Mouse (Mus musculus) G1E (cell line): ENCODE data around the gene Aurkb. TPM values are rescaled to one million over a fixed set of nuclear protein-coding genes. Genes with fewer than 3 reads are reported as not detected.

Experiments used
- ATAC-seq: 2 replicates; pipeline ENCODE4 v1.8.0; 2016; ENCODE audit warnings: mild to moderate bottlenecking; ENCODE audit not compliant: insufficient number of reproducible peaks, poor library complexity, low FRiP score, severe bottlenecking; ENCODE audit errors: extremely low read depth
- DNase-seq: peaks from one replicate; pipeline ENCODE4 v3.0.0; 2012; ENCODE audit warnings: low spot score
- H3K27me3 ChIP-seq: 2 replicates; pipeline ENCODE4 v1.6.1; 2012; ENCODE audit warnings: mild to moderate bottlenecking, low read length, inconsistent platforms; ENCODE audit not compliant: insufficient read depth
- H3K36me3 ChIP-seq: replicated peaks from 2 replicates; pipeline ENCODE3; 2012; ENCODE audit warnings: mild to moderate bottlenecking, inconsistent platforms
- H3K4me1 ChIP-seq: 2 replicates; pipeline ENCODE4 v1.6.1; 2012; ENCODE audit warnings: low read depth, low read length, inconsistent platforms, mixed read lengths; ENCODE audit not compliant: insufficient read depth
- H3K4me3 ChIP-seq: 2 replicates; pipeline ENCODE4 v1.5.1; 2012; ENCODE audit warnings: low read depth, mild to moderate bottlenecking, inconsistent platforms, low read length, moderate library complexity, mixed read lengths
- H3K9me3 ChIP-seq: replicated peaks from 2 replicates; pipeline ENCODE4 v1.6.1; 2012; ENCODE audit warnings: inconsistent platforms
- CTCF ChIP-seq: IDR thresholded peaks from 2 replicates; pipeline ENCODE4 v1.5.1; 2012; ENCODE audit warnings: low read depth, low read length, inconsistent platforms, mixed read lengths
- GATA1 ChIP-seq: IDR thresholded peaks from 2 replicates; pipeline ENCODE4 v1.6.1; 2012; ENCODE audit warnings: borderline replicate concordance, low read length, inconsistent platforms, mixed read lengths
- GATA2 ChIP-seq: IDR thresholded peaks from 2 replicates; pipeline ENCODE4 v1.6.1; 2012; ENCODE audit warnings: low read depth, low read length, inconsistent platforms, borderline replicate concordance
- POLR2AphosphoS5 ChIP-seq: IDR thresholded peaks from 2 replicates; pipeline ENCODE4 v1.6.1; 2012; ENCODE audit warnings: low read depth, low read length, inconsistent platforms; ENCODE audit not compliant: insufficient replicate concordance
- TAL1 ChIP-seq: conservative IDR thresholded peaks from 2 replicates; pipeline ENCODE4 v1.6.1; 2012; ENCODE audit warnings: low read depth, low read length, inconsistent platforms, mixed read lengths
- polyA plus RNA-seq: library from polyadenylated mRNA; stranded (reverse); fragments of >175 nt; gene quantifications from 2 replicates; pipeline ENCODE4 v1.2.3, GENCODE M21; 2012
- total RNA-seq, 2 experiments: library from RNA; stranded (forward) in 1 of 2; stranded (reverse) in 1 of 2; fragments of 200-1000 nt in 1 of 2; fragments of >200 nt in 1 of 2; fragmentation: Nextera tagmentation in 1 of 2; gene quantifications; 2 replicates each; pipeline ENCODE4 v1.2.3; 2014 to 2017

Aurkb gene
- total and polyA plus RNA-seq, 3 experiments, result 117 to 296 (median 241) TPM

GRCm38 (mm10) chr11:69015644-69016441 lies 29.6 kb upstream of the Aurkb start, which contains the start of gene Ctc1:
Ctc1 (plus strand) TSS chr11:69015911.
- ATAC-seq, result peak; percentile 89
- DNase-seq, result peak; percentile 79
- H3K4me1 ChIP-seq, result peaks cover 44% of the 10 kb centered on the region
- H3K27me3 ChIP-seq, result no peaks in the 10 kb centered on the region
- H3K4me3 ChIP-seq, result peak within 1 kb of the TSS; percentile 71
- peaks cover 13% of the 10 kb centered on the region for H3K36me3 ChIP-seq
- TF ChIP-seq CTCF, result 0 out of 2 replicates have a peak, but pooled peaks have one; percentile 22
- no peak for TF ChIP-seq POLR2AphosphoS5
- no peaks in the 10 kb centered on the region for H3K9me3 ChIP-seq

DNA sequence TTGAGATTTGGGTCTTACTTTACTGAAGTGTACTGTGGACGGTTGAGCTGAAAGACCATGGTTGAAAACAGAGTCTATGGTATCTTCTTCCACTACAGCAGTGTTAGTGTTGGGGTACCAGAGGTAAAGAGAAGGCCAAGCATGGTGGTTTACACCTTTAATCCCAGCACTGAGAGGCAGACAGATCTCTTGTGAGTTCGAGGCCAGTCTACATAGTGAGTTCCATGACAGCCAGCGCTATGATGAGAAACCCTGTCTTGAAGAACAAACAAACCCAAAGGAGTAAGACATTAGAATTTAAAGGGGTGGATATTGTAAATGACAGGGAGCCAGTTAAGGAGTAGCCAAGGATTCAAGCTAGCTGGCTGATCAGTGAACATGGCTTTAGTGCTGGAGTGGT lies 28.7 kb upstream of the Aurkb start:
- DNase-seq, result no peak
- no peak for TF ChIP-seq CTCF
- TF ChIP-seq POLR2AphosphoS5, result no peak
- no peak for TF ChIP-seq GATA1
- no peak for TF ChIP-seq TAL1
- no peak for TF ChIP-seq GATA2
- Histone ChIP-seq H3K4me1 (peaks cover 39% of the 10 kb centered on the region), H3K9me3 (no peaks in the 10 kb centered on the region), H3K4me3 (peak overlapping the region; percentile 71), H3K36me3 (peaks cover 22% of the 10 kb centered on the region), H3K27me3 (no peaks in the 10 kb centered on the region)
- no peak for ATAC-seq

DNA sequence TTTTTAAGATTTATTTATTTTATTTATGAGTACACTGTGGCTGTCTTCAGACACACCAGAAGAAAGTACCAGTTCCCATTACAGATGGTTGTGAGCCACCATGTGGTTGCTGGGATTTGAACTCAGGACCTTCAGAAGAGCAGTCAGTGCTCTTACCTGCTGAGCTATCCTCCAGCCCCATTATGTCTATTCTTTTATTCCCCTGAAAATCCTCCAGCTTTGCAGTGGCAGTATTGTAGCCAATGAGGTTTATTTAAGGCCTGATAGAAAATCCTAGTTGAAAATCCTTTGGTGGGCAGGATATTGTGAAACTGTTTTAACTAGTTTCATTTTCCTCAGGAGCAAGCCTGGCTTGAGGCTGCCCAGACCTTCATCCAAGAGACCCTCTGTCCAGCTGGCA lies 24.8 kb upstream of the Aurkb start:
- TF ChIP-seq POLR2AphosphoS5 (no peak), CTCF (no peak), TAL1 (no peak), GATA2 (no peak), GATA1 (no peak)
- DNase-seq (no peak), ATAC-seq (no peak)
- H3K9me3 ChIP-seq, result no peaks in the 10 kb centered on the region
- no peaks in the 10 kb centered on the region for H3K27me3 ChIP-seq
- peaks cover 19% of the 10 kb centered on the region for H3K4me1 ChIP-seq
- H3K4me3 ChIP-seq, result no peak overlapping the region
- peaks cover 61% of the 10 kb centered on the region for H3K36me3 ChIP-seq

DNA sequence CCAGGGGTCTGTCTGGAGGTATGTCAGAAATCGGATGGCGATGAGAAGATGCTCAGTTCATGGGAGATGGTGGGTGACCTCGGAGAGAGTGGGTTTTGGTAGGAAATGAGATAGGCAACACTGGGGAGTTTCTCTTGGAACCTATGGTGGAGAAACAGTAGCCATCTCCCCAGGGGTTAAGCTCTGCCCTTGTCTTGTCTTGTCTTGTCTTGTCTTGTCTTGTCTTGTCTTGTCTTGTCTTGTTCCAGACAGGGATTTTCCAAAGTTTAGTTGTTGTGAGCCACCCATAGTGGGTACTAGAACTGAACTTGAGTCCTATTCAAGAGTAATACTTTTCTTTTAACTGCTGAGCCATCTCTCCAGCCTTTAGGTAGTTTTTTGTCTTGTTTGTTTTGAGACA lies 18.9 kb upstream of the Aurkb start:
- no peak overlapping the region for H3K4me3 ChIP-seq
- TF ChIP-seq GATA2, result no peak
- TF ChIP-seq GATA1, result no peak
- TF ChIP-seq POLR2AphosphoS5, result no peak
- no peak for TF ChIP-seq CTCF
- TF ChIP-seq TAL1, result no peak
- no peaks in the 10 kb centered on the region for H3K27me3 ChIP-seq
- no peaks in the 10 kb centered on the region for H3K9me3 ChIP-seq
- H3K36me3 ChIP-seq, result peaks cover 100% of the 10 kb centered on the region
- ATAC-seq (no peak), DNase-seq (no peak)
- no peaks in the 10 kb centered on the region; the same call in 1 of the 2 replicates for H3K4me1 ChIP-seq

DNA sequence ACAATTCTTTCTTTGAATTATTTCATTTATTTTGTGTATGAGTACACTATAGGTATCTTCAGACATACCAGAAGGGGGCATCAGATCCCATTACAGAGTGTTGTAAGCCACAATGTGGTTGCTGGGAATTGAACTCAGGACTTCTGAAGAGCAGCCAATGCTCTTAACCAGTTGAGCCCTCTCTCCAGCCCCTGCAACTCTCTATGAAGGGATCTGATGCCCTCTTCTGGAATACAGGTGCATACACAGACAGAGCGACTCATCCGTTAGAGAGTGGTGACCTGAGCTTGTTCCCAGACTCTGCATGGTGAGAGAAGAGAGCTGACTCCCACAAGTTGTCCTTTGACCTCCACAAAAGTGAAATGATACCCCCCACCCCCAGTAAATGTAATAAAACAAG lies 16.6 kb upstream of the Aurkb start:
- DNase-seq, result no peak
- peaks cover 3% of the 10 kb centered on the region; the same call in 1 of the 2 replicates for H3K4me1 ChIP-seq
- peaks cover 99% of the 10 kb centered on the region for H3K36me3 ChIP-seq
- H3K4me3 ChIP-seq, result no peak overlapping the region
- H3K9me3 ChIP-seq, result no peaks in the 10 kb centered on the region
- H3K27me3 ChIP-seq, result no peaks in the 10 kb centered on the region
- no peak for ATAC-seq
- TF ChIP-seq TAL1 (no peak), POLR2AphosphoS5 (no peak), GATA1 (no peak), GATA2 (no peak), CTCF (no peak)

GRCm38 (mm10) chr11:69033552-69033951 lies 11.9 kb upstream of the Aurkb start:
- no peak overlapping the region for H3K4me3 ChIP-seq
- H3K27me3 ChIP-seq, result no peaks in the 10 kb centered on the region
- DNase-seq, result no peak
- H3K4me1 ChIP-seq, result peaks cover 31% of the 10 kb centered on the region
- H3K9me3 ChIP-seq, result no peaks in the 10 kb centered on the region
- ATAC-seq, result no peak
- peaks cover 81% of the 10 kb centered on the region for H3K36me3 ChIP-seq
- TF ChIP-seq GATA1, result no peak
- no peak for TF ChIP-seq GATA2
- TF ChIP-seq CTCF, result no peak
- no peak for TF ChIP-seq TAL1
- TF ChIP-seq POLR2AphosphoS5, result no peak
